Mouse (Mus musculus) brain, embryonic 14.5 days (tissue): ENCODE data around the gene M1ap.

Experiments used
- CTCF ChIP-seq: fragments of 200-500 bp; IDR thresholded peaks from 2 replicates; pipeline ENCODE4 v1.5.1; 2012; ENCODE audit warnings: inconsistent platforms, mild to moderate bottlenecking, moderate library complexity, borderline replicate concordance; ENCODE audit not compliant: insufficient read depth, insufficient read length; ENCODE audit errors: extremely low read depth
- POLR2A ChIP-seq: fragments of 200-500 bp; IDR thresholded peaks from 2 replicates; pipeline ENCODE4 v1.6.1; 2012; ENCODE audit warnings: mild to moderate bottlenecking, inconsistent platforms, borderline replicate concordance; ENCODE audit not compliant: poor library complexity, insufficient read depth, insufficient read length, severe bottlenecking; ENCODE audit errors: extremely low read depth

DNA sequence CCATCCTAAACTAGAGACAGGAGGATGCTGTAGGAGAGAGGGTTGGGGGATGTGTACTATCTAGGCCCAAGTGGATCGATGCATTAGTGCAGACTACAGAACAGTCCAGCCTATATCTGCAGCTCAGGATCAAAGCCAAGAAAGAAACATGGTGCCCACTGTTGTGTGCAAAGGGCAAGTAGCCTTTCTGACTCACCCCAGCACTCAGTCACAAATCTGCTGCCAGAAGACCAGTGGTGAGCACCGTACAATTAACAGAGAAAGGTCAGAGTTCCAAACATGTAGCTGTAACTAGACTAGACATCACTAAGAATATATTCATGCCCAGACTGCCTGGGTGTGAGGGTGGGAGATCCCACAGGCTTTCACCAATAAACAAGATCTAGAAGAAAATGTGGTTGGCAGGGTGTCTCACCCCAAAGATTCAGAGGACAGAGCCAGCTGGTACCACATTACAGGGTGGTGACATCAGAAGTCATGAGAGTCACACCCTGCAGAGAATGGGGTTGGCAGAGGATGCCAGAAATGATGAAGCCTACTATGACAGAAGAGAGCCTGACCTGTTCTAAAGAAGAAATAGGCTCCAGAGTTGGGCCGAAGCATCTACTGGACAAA lies 12.0 kb upstream of the M1ap start:
- TF ChIP-seq POLR2A (no peak), CTCF (no peak)
